Mouse (Mus musculus) lung, postnatal 0 days (tissue): Measurements from ENCODE around the gene Ldlrad1.

Experiments used
- CTCF ChIP-seq: IDR thresholded peaks from 2 replicates; pipeline ENCODE4 v1.5.1; 2016; ENCODE audit warnings: antibody characterized with exemption, mild to moderate bottlenecking
- EP300 ChIP-seq: IDR thresholded peaks from 2 replicates; pipeline ENCODE4 v1.6.1; 2016; ENCODE audit warnings: antibody characterized with exemption, mild to moderate bottlenecking, control low read depth

DNA sequence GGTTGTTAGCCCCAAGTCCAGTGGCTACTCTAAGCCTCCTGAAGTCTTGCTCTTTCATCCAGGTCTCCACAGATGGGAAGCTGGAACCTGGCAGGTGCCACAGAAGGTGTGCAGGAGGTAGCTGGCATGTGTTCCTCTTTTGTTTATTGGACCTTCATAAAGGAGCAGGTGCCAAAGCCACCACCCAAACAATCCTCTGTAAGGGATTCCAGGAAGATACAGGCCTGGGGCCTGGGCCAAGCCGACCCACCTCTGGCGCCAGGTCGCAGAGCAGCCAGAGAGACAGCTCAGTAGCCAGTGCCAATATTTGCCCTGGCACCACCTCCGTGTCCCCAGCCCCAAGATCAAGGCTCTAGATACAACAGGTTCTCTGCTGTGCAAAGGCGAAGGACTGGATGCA lies 12.5 kb downstream of the Ldlrad1 start:
- TF ChIP-seq CTCF (no peak), EP300 (no peak)
